Mouse (Mus musculus) cerebellum, adult 11 months (tissue): Measurements from ENCODE around the gene 1700056E22Rik.

ENCODE experiments used
- DNase-seq: peaks from one replicate; pipeline ENCODE4 v3.0.0; 2022

1700056E22Rik gene

DNA sequence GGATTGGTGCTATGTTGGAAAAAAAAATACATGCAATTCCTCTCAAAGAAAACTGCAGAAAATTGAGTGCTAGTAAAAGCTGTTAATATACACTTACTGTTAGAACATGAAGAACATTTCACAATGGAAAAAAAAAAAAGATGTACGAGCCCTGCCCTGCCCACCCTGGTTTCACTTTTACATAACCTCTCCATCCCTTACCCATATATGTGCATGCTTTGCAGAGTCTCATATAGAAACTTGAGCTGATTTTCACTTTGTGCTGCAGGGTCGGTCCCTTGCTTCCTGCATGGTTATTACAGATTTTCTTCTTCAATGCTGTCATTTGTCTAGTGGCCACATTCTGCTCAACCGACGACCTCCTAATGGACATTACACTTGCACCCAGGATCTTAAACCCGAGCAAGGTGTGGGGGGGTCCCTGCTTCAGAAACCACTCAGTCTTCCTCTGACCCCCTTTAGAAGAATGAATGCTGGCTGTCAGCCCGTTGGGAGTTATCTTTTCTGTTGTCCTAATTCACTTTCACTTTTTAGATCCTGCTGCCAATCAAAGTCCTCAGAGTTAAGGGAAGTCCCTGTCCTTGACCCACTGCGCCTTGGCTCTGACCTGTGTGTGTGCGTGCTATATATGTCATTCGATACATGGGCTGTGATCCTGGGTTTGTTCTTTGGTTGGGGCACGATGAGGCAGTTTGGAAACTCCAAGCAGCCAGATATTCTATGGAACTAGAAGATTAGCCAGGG lies 14.7 kb upstream of the 1700056E22Rik start:
- DNase-seq, result no peak

DNA sequence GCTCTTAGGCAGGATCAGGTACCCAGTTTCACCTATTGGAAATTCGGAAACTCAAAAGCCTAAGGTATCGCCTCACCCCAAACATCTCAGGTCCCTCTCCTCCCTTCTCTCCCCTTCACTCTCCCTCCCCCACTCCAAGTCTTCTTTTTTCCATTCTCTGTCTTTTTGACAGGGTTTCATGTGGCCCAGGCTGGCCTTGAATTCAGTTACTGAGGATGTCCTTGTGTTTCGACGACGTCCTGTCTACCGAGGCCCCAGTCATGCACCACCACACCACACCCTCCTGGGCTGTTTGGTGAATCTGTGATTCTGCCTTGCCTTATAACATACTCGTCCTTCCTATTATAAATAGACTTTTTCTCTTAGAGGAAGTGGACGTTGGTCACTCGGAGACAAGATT lies 13.7 kb upstream of the 1700056E22Rik start:
- no peak for DNase-seq

GRCm38 (mm10) chr1:184046070-184046677 lies 12.1 kb upstream of the 1700056E22Rik start:
- DNase-seq, result no peak

DNA sequence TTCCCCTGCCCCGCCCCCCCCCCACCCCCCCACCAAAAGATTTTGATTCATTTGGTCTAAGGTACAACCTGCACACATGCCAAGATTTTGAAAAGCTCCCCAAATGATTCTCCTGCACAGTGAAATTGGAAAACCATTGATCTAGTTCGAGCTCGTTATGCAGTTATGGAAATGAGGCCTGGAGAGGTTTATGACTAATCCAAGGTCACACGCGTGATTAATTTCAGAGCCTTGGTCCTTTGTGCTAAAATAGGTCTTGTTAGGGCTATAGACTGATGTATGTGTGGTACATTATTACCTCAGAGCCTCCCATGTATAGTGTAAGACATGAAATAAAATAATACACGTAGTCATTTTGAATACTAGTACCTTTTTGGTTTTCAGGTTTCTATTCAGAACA lies 9.3 kb upstream of the 1700056E22Rik start:
- no peak for DNase-seq

DNA sequence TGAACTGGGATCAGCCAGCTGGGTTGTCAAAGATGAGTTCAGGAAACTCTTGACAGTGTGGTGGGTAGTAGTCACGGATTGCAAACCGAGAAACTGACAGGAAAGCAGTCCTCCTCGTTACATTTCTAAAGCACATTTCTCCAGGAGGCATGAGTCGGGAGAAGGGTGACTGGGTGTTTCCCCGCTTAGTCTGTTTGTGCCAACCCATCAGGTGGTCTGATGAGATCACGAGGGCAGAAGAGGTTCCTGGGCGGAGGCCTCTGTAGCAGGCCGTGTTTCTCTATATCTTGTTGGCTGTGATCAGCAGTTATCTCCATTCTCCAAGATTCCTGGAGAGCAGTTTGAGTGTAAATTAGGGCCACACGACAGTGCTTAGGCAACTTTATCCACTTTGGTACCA lies 8.6 kb upstream of the 1700056E22Rik start:
- no peak for DNase-seq

GRCm38 (mm10) chr1:184041778-184042573 lies 7.9 kb upstream of the 1700056E22Rik start:
- no peak for DNase-seq

DNA sequence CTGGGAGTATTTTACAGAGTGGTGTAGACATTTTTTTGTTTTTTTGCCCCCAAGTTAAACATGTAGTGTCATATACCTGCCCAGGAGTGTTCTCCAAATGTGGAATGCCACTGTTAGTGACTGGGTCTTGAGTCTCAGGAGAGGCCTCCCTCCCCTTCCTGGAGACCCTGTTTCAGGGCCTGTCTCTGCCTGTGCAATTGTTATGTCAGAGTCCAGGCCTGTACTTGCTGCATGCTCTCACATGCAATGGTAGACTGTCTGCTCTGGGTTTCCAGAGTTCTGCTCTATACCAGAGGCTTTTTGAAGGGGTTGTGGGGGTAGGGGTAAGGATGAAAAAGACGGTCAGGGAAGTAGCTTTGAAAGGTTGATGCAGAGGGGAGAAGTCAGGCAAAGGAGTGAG lies 6.8 kb upstream of the 1700056E22Rik start:
- DNase-seq, result no peak

DNA sequence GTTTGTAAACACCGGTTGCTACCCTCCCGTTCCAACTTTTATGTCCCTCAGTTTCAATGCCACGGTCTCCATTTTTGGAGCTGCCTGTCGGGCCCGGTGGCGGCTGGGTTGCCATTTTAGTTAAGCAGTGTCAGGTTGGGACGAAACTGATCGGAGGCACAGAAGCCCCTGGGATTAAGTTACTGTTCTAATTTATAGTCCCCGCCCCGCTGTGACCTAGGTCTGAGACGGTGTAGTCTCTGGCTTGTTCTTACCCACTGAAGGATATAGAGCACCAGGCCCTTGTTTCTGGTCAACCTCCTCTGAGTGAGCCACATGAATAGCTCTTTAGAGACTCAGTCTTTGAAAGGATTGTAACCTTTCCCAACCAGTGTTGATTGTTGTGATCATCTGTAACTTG lies 6.1 kb upstream of the 1700056E22Rik start:
- DNase-seq, result no peak

DNA sequence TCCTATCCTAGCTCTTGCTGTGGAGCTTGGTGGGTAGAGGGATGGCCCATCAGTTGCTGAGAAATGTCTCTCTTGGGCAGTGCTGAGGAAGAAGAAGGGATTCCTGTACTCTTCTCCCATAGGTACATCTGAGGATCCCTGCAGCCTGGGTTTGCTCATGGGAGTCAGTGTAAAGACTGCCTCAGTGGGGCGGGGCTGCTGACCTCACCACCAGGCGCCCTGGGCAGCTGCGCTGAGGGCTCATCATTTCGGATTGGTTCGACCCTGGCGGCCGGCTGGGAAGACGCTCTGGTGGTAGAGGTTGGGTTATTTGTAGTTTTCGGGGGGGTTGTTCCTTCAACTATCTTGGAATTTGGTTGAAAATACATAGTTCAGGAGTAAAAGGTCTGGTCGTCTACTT lies 5.2 kb upstream of the 1700056E22Rik start:
- DNase-seq, result no peak

DNA sequence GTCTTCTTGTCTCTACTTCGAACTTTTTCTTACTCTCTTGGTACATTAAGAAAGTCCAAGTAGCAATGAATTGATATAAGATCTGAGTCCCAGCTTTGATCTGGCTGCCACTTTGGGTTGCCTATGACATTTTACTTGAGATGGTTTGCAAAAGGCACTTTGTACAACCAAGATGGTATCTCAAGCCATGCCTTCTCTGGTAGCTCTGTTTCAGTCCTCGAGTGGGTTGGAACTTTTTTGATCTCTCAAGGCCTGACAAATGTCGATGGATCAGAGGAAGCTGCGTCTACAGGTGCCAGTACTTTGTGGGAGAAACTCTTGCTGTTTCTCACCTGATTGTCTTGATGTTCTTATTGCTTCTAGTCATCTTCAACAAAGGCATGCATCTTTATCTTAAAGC lies 3.7 kb upstream of the 1700056E22Rik start:
- no peak for DNase-seq

GRCm38 (mm10) chr1:184035346-184035903 lies 1.3 kb upstream of the 1700056E22Rik start:
- DNase-seq, result no peak

DNA sequence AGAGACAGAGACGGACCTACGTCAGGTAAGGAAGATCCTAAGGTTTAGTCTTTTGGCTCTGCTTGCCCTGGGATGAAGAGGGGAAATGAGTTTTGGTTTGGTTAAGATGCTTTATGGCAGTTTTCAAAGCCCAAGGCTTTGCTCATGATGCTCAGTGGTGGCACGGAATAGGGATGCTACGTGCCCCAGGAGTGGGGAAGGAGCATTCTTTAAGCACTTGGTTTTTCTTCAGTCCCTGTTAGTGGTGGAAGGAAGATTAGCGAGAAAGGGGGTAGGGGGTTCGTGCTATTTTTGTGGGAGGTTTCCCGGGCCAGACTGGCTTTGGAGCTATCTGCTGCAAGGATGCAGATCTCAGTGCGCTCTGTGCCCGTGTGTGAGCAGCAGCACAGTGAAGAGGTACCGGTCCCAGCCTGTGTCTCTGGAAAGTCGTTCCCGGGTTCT lies 660 bp upstream of the 1700056E22Rik start:
- DNase-seq, result peak; percentile 35

- peak; percentile 73 for DNase-seq
These were observed 601 bp downstream of the 1700056E22Rik start for GRCm38 (mm10) chr1:184033390-184034010.

- no peak for DNase-seq
These were observed 1.3 kb downstream of the 1700056E22Rik start for GRCm38 (mm10) chr1:184032682-184033389.

- no peak for DNase-seq
These were observed 3.9 kb downstream of the 1700056E22Rik start for GRCm38 (mm10) chr1:184030070-184030802.

- DNase-seq, result no peak
These were observed 7.1 kb downstream of the 1700056E22Rik start for GRCm38 (mm10) chr1:184027039-184027438.

DNA sequence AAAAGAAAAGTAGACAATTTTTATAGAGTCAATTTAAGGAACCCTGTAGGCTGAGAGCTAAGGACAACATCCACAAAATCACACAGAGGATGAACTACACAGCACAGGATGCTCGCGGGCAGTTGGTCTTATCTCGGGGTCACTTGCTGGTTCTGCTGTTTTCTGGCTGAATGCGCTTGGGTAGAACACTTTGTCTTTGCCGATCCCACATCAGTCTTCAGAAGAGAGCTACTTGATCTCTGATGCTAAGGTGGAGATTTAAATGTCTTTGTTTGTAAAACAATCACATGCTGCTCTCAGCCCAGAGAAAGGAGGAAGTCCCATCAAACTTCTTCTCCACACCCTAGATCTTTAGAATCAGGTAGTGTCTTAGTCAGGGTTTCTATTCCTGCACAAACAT lies 9.0 kb downstream of the 1700056E22Rik start:
- DNase-seq, result no peak

GRCm38 (mm10) chr1:184024631-184025030 lies 9.5 kb downstream of the 1700056E22Rik start:
- DNase-seq, result no peak

DNA sequence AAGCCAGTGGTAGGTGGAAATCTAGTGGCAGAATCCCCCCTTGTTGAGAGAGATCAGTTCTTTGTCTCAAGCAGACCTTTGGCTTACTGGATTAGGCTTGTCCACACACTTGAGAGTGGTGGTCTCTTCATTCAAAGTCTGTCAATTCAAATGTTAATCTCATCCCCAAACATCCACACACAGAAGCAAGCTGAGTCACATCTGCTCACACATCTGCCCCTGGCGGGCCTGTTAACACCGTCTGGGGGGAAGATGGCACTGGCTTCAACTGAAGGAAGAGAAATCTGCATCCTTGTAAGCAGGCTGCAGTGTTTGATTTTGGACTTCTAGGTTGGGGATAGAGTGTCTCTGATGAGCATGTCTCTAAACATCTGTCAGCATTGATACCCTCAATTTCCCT lies 10.1 kb downstream of the 1700056E22Rik start:
- DNase-seq, result no peak

DNA sequence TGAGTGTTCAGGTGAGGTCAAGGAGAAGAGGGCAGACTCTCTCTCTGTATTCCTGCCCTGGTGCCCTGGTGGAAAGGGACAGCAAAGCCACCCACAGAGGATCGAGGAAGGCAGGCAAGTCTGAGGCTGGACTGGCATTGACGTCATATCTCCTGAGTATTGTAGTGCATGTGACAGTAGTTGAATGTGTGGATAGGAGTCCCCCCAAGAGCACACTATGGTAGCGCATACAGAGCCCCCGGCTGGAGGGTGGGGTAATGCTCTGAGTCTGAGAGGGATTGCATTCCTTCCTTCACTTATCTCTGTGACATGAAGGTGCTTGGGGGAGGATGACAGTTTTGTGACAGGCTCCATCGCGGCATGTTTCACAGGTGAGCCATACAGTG lies 14.4 kb downstream of the 1700056E22Rik start:
- no peak for DNase-seq

GRCm38 (mm10) chr1:184019042-184019721 lies 14.9 kb downstream of the 1700056E22Rik start:
- no peak for DNase-seq
